Mouse (Mus musculus) testis, postnatal 10 days (tissue): ENCODE data around the gene Ctr9.

Experiments
- DNase-seq: peaks from one replicate; pipeline ENCODE4 v3.0.0; 2021; ENCODE audit warnings: low spot score

The Ctr9 gene

DNA sequence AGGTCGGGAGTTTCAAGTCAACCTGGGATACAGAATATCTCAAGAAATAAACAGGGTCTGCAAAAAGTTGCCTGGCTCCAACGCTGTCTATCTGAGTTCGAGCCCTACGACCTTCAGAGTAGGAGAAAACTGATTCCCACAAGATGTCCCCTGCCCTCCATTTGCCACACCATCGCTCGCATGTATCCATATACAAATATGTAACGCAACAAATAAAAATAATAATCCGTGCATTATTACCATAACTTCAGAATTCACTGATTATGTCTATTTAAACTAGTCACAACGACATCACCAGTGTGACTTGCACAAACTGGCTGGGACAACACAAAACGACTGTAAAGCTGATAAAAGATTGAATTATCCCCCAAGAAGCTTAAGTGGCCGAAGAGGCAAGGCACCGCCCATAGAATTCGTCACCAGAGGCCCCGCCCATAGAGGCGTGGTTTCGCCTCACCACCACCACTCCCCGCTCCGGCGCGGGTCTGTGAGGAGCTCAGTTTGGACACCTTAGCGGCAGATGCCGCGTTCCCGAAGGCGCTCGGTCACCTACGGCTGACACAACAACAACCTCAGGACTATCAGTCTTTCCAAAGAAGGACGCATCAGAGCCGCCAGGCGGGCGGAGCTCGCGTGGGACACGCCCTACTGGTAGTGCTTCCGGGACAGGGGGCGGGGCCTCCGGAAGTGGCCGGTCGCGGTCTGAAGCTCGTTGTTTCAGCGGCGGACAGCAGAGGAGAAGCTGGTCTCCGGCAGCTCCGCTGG, at the start of gene Ctr9:
TSS of gene Ctr9 (plus strand) at position 671 of the 765 bp plus-strand sequence.
- DNase-seq: peak; percentile 98

DNA sequence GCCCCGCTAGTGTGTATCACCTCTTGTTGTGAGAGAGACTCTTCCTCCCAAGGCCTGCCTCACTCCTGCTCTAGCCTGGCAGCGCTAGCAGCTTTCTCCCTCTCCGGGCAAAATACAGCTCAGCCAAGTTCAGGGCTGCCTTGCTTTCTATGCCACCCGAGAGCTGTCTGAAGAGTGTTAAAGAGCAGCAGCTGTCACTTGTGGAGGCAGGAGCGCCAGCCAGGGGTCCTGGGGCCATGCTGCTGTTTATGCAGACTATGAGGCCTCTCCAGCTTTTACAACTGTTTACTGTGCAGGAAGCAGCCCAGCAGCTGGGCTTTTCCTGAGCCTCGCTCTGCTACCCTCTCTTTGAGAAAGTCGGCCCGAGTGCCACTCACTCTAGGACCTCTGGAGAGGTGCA, 47.7 kb upstream of the Ctr9 start:
- DNase-seq: no peak

DNA sequence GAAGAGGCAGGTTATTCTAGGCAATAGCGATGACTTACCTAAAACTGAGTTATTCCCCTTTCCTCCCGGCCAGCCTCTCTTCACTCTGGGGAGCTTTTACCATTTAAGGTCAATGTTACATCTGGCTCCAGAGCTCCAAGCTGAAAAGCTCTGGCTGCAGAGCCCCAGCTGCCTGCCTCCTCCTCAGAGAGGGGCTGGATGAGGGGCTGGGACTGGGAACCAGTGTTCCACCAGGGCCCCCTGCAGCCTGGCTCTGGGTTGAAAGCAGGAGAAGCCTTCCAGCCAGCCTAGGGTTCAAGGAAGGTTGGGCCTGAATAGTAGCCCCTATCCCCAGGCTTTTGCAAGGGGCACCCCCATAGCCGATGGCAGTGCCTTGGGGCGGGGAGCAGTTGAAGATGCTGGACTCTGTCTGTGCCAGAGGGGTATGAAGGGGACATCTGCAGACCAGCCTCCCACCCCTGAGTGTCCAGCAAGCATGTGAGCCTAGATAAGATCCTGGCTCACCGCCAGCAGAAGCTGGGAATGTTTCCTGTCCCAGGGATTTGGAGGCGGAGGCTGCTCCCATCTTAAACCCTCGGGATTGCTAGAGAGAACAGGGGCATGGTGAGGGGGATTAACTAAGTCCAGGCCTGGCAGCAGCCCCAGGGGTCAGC, 46.6 kb upstream of the Ctr9 start, which contains the start of gene Mrvi1:
TSS of gene Mrvi1 (minus strand) at position 409 of the 653 bp plus-strand sequence.
- peak; percentile 87 for DNase-seq

DNA sequence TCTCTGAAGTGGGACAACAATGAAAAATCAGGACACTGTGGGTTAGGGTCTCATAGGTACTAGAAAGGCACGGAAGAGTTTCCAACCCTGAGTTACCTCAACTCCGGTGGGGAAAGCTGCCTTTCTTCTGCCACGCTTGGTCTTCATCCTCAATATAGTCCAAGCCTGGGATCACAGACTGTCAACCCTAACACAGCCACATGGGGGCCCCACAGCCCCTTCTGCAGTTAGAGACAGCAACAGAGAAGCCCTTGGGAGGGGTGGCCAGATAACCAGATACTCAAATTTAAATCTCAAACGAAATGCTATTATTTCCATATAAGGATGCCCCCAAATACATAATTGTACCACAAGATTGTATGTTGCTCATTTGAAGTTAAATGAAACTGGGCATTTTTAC, 46.0 kb upstream of the Ctr9 start:
- peak; percentile 83 for DNase-seq

DNA sequence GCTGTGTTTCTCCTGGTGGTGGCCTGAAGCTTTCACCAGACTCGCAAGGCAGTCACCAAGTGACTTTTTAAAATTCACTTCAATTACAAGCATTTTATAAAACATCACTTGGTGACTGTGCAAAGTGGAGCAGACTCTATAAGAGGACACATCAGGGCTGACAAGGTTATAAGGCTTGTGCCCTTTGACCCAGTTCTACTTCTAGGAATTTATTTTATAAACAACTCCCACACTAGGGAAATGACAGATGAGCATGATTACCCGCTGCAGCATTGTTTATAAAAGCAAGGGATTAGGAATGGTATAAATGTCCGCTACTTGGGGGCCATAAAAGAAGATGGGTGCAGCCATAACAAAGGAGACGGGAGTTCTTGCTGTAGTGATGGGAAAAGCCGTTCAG, 45.1 kb upstream of the Ctr9 start:
- no peak for DNase-seq

DNA sequence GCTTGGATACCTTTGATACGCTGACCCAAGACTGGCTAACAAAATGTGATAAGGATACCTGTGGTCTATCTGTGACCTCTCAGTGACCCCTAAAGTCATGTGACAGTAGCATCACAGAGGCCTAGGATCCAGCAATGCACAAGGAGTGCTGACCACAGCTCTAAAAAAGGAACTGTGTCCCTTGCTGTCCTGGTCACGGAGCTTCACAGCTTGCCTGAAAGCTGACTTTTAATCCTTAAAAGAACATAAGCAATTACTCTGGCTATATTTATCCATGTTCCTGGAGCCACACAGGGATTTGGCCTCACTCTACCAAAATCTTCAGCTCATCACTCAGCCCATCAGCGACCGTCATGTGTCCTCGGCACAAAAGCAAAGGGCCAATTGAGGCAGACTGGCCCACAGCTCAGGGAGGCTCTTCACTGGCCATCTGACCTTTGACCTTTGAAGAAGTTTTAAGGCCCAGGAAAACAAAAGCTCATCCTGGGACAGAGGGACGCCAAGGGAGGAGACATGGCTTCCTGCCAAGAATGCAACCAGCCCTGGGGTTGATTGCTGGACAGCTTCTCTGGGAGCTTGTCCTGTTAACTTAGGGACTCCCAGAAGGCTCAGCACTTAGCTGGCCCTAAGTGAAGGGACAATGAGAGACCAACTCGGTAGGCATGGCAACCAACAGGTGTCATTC, 43.0 kb upstream of the Ctr9 start:
- DNase-seq: peak; percentile 47

DNA sequence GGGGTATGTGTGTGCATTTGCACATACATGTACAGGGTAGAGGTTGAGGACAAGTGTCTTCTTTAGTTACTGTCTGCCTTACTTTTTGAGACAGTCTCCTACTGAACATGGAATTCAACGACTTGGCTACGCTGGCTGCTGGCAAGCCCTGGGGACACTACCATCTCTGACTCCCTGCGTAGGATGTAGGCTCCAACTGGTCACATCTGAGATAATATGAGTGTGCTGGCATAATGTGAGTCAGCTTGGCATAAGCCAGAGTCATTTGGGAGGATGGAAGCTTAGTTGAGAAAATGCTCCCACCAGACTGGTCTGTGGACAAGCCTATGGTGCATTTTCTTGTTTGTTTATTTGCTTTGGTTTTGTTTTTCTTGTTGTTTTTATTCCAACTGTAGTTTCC, 40.7 kb upstream of the Ctr9 start:
- DNase-seq: no peak

DNA sequence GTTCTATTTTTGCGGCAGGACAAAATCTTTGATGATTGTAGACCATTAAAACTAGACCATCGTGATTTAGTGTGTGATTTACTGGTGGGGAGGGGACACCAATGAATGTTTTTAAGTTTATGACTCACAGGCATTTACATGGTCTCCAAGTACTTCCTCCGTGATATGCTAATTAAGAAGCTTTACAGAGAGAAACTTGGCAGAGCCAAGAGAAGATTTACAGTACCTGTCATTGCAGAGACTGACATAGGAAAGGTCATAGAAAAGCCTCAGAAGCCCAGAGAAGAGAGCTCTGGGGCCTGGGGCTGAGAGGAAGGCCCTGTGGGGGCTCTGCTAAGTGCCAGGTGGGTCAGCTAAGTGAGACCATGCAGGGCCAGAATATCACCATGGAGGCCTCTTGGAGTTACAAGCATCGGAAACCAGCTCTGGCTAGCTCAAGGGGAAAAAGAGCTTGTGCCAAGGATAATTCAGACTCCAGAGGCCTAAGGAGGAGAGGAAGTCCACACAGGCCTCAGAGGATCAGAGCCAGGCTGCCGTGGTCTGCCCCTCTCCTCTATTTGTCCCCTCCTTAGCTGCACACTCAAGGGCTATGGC, 39.4 kb upstream of the Ctr9 start:
- no peak for DNase-seq

DNA sequence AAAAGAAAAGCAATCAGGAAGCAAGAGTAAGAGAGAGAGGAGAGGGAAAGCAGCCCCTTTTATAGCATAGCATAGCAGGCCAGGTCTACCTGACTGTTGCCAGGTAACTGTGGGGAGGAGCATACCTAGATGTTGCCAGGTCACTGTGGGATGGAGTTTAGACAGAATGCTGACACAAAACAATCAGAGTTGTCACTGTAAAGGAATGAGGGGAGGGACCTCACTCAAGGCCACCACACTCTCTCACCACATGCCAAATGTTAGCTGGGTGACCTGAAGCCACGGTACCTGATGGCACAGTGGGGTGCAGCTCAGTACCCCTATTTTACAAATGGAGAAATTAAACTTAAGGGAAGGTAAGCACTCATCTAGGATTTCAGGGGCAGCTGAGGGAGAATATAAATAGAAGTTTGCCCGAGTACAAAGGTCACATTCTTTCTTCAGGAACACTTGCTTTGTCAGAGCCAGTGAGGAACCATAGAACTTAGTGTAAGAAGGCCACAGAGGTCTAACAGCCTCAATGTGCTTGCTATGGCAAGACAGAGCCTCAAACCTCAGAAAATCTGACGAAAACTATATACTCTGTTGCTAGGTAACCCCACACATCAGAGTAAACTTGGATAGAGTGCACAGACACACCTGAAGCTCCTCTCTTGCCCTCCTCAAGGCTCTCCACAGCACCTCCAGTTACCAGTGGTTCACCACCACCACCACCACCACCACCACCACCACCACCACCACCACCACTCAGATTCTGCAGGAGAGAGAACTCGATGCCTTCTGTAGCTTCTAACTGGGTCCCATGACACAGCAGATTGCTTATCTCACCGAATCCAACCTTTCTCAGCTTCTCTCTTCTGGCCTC, 38.2 kb upstream of the Ctr9 start:
- no peak for DNase-seq

DNA sequence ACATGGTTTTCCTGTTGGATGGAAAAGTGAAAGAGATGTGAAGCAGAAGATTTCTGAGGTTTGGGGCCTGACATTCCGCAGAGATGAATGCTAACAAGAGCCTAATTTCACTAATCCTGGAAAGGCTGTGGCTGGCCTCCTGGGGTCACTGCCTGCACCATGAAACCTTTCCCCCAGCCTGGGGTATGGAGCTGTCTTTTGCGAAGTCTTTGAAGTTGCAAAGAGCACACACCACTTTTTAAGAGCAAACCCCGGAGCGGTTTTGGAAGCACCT, 37.6 kb upstream of the Ctr9 start:
- no peak for DNase-seq

DNA sequence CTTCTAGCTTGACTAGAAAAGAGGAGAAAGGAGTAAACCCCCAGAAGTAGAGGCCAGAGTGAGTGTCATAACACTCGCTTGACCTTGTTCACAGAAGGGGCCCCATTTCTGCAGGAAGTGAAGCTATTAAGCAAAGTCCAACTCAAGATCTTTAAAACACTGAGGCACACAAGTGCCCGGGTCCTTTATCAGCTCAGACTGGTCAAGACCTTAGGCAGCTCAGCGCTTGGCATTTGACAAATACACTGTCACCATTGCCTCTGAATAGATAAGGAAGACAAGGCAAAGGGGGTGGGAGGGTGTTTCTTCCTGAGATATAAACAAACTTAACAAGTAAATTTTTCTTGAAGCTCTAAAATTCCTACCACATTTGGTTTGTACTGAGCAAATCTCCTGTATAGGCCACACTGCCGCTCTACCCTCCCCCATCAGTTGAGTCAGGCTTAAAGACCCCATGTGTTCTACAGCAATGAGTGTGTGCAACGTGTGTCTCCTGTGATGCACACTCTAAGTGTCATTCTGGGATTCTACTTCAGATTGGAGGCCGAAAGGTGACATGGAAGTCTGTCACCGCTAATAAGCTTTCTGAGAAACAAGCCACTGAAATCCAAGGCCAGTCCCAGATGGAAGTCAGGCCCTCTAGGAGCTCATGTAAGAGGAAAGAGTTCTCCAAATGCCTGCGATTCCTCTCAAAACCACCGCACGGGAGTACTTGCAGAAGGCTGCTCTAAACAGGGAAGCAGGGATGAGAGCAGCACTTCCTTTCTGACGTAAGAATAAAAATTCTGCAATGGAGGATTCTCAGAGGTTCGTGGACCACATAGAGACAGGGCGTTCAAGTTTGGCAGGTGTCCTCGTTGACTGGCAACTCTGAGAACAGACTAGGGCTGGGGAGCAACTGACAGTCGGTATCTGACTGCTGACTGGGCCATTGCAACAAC, 29.6 kb upstream of the Ctr9 start:
- no peak for DNase-seq

DNA sequence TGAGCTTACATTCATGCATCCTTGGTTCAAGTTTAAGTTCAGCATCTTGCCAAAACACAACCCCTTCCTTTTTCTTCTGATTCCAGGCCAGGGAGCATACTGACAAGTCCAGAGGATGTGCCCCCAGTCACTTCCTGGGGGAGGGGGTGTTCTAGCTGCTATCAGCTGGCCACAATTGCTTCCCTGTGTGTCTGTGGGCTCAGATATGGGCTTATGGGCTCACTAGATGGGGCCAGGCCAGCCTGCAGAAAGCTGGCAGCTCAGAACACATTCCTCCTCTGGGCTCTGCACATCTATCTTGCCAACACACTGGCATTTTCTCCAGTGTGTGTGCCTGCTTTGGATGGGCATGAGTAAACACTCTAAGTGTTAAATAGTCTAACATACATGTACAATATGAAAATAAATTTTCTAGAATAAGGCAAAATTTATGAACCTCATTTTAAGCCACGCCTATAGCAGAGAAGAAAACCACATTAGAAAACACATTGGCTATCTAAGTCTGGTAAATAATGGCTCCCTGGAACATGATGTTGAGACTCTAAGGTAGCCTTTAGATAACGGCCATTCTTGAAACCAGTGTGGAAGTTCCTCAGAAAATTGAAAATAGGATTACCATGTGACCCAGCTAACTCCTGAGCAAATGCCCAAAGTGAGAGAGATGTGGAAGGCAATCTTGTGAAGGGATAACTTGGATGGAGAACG, 24.5 kb upstream of the Ctr9 start:
- no peak for DNase-seq

DNA sequence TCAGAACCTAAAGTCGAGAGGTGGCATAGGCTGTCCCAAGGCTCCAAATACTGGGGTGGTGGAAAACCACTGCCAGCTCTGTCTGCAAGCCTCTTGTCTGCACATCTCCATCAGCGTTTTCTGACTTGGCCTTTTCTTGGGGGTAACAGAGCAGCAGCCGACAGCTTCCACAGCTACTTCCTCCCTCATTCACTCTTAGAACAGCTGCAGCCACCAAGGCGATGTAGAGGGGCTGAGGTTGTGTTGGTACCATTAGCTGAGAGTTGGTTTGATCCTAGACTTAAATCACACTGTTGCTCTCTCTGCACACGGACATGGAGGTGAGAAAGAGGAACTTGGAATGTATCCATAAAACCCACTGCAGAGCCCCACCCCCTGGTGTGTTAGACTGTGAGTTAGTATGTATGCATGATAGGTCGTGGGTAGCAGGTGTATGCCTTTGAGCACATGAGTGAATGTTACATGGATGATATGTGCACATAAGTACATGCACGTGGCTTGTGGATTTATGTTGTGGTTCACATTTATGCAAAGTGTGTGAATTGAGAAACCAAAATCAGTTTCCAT, 14.6 kb upstream of the Ctr9 start:
- DNase-seq: peak; percentile 29

DNA sequence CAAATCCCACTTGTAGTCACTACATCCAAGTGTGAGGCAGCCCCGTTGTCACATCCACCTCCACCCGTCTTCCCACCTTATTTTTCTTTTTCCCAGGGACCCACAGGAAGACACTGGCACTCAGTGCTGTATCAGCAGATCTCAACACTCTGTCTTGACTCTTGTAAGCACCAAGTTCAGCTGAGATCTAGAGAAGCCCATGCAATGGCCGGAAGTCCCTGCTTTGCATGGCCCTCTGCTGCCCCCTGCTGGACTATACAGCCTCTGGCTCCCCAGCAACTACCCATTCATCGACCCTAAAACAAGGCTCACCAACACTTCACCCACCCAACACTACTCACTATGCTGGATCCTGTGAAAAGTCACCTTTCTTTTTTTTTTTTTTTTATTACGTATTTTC, 13.9 kb upstream of the Ctr9 start:
- peak; percentile 96 for DNase-seq

DNA sequence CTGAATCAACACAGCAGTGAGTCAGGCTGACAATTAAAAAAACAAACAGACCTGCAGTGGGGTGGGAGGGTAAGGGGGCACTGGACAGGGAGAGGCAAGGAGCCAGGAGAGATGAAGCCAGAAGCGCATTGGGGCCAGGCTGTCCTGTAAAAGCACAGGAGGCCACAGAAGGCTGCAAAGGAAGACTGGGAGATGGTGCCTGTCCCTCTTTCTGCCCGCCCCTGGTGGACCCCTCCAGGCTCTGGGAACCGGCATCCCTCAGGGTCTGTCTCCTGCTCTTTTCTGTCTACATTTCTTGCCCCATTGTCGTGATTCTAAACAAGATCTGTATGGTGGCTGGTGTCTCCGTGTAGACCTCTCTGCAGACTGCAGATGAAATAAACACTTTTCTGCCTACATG, 13.0 kb upstream of the Ctr9 start:
- peak; percentile 39 for DNase-seq

DNA sequence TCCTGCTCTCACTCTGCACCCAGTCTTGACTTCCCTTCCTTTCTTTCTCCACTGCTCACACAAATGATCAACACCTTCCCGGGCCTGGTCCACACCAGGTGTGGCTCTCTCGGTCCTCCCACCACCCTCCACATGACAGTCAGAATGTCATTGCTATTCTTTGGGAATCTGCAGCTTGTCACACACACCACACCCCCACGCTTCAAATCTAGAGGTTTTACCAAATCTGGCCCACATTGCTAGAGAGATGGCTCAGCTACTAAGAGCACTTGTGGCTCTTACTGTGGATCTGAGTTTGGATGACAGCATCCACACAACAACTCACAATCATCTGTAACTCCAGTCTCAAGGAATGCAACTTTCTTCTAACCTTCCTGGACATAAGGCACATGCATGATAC, 11.8 kb upstream of the Ctr9 start:
- no peak for DNase-seq

DNA sequence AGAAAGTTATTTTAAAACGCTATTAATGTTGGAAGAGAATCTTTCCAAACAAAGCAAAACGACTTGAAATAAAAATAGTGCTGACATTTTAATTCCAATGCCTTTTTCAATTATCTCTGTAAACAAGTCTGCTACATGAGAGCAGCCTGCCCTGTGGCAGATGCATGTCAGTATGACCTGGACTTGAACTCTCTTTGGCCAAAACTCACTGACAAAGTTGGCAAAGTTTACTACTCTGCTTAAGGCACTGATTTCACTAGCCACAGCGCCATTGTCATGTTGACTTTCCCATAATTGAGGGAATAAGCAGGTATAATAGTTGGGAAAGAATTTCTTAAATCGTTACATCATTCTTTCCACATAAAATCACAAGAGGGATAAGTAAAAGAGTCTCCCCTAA, 7.9 kb upstream of the Ctr9 start:
- DNase-seq: no peak

DNA sequence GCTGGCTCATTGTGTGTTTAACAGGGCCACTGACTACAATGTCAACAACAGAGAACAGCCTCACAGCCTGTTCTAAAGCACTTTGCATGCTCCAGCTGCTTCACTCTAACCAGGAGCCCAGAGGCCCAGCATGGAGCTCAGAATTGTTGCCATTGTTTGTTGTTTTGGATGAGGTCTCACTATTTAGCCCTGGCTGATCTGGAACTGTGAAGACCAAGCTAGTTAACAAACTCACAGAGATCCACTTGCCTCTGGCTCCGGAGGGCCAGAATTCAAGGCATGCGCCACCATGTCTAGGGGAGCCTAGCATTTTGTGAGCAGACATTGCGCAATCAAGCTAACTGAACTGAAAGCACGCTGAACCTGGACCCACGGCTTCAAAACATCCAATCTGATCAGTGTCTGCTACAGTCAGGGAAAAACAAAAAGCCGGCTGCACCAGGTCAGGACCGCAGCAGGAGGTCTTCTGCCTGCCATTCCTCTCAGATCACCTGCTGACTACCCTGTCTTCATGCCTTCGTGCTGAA, 4.6 kb upstream of the Ctr9 start:
- DNase-seq: no peak

DNA sequence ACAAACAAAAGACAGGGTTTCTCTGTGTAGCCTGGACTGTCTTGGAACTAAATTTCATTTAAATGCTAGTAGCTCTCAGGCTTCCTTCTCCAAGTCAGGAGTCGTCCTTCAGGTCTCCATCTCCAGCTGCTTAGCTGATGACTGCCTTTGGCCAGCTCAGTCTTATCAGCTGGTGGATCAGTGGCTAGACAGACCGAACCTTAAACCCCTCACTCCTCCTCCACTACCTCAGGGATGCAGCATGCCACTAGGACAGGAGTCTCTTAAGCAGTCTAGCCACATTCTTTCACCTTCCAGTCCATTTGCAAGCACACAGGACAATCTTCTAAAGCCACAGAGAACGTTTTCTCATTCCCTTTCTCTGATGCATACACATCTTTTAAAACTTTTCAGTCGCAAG, 3.8 kb upstream of the Ctr9 start:
- no peak for DNase-seq
